Mouse (Mus musculus) layer of hippocampus, adult 9-11 months (tissue): ENCODE measurements around the gene Myo3b.
A peak's percentile ranks its signal among the peaks of the same experiment; 100 is the strongest.

Source experiments
- DNase-seq: peaks from one replicate; pipeline ENCODE4 v3.0.0; 2022

Gene Myo3b

DNA sequence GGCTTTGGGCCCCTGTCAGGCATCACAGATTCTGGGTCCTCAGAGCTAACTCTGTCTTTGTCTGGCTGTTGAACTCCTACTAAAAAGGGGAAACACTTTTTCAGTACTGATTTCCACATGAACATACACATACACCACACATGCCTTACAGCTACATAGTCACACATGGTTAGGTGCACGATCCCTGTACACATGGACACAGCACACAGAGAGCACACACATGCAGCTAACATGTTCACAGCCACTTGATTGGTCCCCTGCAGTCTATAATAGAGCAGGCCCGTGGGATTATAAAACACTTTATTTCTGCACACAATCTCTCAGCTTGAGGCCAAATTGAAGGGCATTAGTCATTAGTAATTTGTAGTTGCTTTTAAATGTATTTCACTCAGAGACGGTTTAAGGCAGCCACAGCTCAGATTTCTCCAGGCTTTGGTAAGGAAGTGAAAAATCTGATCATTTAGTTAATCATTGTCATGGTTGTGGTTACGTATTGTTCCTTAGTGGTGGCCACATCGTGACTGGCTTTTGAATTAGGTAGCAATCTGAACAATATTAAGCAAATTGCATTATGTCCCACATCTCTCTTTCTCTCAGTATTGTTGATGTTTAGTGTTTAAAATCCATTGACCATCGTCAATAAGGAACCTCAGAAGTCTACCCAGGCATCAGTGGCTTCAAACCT lies 27.6 kb downstream of the Myo3b start:
- no peak for DNase-seq

GRCm38 (mm10) chr2:70069861-70070260 lies 30.9 kb downstream of the Myo3b start:
- DNase-seq: no peak

DNA sequence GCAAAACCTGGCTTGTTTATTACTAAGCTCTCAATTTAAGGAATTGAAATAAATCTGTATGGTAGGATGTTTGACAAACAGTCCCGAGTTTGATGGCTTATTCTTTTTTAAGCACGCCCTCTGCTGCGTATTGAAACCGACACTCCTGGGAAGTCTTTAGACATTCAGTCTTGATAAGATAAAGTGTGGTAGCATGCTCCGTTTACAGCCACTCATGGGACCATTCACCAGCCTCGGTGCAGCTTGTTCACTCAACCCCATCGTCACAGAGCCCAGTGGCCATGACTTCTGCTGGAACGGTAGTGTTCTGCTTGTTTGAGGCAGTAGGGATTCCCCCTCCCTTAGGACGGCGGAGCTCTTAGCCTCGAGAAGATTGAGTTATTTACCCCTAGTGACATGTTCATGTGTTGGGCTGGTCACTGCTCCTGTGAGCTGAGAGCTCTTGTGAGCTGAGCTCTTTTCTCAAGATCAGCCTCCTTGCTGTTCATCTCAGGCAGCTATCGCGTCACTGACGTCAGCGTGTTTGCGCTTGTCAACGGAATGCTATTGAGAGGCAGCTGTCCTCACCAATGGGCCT lies 44.6 kb downstream of the Myo3b start:
- no peak for DNase-seq

DNA sequence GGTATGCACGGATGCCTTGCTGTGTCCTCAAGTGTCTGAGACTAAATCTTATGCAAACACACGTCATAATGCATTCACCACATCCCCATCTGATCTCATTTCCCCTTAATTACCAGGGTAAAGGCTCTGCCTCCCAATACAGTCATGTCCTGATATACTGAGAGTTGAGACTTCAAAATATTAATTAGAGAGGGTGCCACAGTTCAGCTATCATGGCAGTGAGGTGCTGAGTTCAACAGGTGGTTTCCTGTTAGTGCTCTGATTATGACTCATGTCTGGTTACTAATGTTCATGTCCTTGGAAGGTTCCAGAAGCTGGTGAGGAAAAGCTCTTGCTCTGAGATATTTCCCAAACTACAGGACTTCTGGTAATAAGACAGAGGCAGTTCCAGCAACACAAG lies 52.3 kb downstream of the Myo3b start:
- DNase-seq: no peak

DNA sequence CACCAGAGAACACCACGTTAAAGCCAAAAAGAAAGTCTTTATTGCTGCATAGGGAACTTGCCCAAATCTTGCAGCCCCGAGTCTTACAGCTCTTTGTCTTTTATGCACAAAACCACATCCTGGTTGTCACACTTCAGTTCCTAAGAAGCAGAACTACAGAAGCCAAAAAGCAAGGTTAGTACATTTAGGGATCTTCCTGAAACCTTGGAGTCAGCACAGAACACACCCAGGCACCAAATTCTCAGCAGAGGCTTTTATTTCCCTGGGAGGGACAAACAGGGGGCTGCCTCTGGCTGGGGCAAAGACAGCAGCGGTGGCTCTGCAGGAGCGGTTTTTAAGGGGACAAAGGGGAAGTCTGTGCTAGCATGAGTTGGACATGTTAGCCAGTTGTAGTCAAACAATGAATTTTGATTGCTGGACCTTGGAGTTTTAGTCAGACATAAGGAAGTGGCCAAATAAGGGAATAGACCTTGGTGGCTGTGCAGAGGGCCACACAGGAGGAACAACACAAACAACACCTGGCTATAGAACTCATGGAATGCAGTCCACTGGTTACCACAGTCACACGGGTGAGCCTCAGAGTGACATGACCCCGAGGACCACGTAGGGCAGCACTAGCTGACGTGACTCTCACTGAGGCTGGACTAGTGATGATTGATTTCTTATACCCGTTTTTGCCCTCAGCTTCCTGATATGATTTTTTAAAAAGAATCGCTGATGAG lies 53.0 kb downstream of the Myo3b start:
- DNase-seq: no peak

GRCm38 (mm10) chr2:70092665-70093064 lies 53.7 kb downstream of the Myo3b start:
- DNase-seq: no peak

DNA sequence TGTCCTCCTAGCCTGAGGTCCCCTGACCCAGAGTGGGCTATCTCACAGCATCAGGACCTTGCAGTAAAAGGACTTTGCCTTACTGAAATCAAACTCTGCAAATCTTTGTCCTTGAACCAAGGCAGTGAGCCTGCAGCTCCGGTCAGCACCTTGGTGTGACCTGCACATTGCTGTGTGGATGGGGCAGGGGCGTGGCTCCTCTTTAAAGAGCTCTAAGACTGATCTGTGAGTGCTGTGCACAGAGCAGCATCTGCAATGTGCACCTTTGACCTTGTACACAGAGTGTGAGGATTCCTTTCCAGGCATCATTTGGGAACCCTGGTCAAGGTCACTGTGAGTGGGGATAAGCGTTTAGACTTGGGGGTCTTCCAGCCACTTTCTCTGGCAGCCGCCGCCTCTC lies 55.5 kb downstream of the Myo3b start:
- DNase-seq: no peak

- DNase-seq: peak; percentile 84
Measured at GRCm38 (mm10) chr2:70097229-70098095, 58.5 kb downstream of the Myo3b start.

DNA sequence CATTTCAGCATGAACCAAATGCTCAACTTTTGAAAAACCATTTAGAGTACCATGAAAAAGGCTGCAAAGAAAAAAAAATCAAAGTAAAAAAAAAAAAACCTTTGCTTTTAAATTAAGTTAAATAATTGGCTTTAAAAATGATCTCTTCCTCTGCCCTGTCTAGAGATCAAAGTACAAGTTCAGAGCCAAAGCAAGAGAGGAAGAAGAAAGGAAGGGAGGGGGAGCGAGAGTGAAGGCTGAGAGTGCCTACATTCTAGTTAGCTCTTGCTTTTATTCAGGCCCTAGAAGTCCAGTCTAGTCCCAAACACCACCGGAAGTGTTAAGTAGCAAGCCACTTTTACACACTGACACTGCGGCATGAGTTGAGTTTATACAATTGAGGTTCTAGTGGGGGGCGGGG lies 60.5 kb downstream of the Myo3b start:
- DNase-seq: no peak

- no peak for DNase-seq
Measured at GRCm38 (mm10) chr2:70105286-70106030, 66.5 kb downstream of the Myo3b start.

GRCm38 (mm10) chr2:70109010-70109409 lies 70.1 kb downstream of the Myo3b start:
- no peak for DNase-seq

GRCm38 (mm10) chr2:70113798-70114782 lies 75.2 kb downstream of the Myo3b start:
- DNase-seq: peak; percentile 69

DNA sequence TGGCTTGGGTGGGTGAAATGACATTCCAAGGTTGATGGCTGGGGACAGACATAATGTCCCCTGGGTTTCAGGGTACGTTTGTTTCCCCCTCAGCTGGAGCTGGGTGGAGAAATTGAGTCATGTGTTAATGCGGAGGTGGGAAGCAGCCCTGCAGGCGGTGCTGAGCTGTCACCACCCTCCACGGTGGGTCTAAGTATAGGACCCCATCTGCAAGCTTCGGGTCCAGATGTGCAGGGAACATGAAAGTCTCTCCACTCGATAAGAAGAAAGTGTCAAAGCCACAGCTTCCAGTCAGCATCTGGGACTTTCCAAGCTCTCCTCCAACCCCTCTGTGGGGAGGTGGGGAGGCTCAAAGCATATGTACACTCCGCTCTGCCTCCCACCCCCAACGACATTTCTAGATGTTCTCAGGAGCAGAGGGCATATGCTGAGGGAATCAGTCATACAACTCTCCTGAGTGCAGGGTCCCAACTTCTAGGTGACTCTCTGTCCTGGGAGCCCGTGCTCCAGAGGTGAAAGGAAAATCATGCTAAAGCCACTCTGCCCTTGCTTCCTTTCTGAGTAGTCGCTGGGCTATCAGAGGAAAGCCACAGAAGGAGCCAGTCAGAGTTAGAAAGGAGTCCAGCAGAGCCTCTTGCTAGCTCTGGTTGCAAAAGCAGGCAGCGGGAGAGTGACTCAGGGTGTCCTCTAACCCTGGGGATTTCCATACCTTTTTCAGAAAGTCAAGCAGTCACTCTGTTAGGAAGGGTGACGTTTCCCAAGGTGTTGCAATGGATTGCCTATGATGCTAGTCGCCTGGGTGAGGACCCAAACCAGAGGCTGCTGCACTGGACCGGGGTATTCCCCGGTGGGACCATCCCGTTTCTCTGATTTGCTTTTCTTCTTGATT lies 79.7 kb downstream of the Myo3b start:
- DNase-seq: no peak

- DNase-seq: no peak
Measured at GRCm38 (mm10) chr2:70119265-70119663, 80.3 kb downstream of the Myo3b start.

- DNase-seq: no peak
Measured at GRCm38 (mm10) chr2:70126330-70126729, 87.4 kb downstream of the Myo3b start.

DNA sequence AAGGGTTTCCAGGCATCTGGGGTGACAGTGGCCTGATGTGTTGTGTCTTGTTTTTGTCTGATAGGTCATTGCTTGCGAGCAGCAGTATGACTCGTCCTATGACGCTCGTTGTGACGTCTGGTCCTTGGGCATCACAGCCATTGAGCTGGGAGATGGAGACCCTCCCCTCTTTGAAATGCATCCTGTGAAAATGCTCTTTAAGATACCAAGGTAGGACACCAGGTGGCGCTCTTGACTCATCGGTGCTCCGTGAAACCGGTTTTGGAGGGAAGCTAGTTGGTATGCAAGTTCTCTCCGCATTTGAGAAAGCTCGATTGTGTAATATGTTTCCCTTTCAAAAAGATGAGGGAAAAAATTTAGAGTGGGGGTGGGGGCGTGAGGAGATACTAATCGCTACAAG lies 87.9 kb downstream of the Myo3b start:
- DNase-seq: peak; percentile 81

DNA sequence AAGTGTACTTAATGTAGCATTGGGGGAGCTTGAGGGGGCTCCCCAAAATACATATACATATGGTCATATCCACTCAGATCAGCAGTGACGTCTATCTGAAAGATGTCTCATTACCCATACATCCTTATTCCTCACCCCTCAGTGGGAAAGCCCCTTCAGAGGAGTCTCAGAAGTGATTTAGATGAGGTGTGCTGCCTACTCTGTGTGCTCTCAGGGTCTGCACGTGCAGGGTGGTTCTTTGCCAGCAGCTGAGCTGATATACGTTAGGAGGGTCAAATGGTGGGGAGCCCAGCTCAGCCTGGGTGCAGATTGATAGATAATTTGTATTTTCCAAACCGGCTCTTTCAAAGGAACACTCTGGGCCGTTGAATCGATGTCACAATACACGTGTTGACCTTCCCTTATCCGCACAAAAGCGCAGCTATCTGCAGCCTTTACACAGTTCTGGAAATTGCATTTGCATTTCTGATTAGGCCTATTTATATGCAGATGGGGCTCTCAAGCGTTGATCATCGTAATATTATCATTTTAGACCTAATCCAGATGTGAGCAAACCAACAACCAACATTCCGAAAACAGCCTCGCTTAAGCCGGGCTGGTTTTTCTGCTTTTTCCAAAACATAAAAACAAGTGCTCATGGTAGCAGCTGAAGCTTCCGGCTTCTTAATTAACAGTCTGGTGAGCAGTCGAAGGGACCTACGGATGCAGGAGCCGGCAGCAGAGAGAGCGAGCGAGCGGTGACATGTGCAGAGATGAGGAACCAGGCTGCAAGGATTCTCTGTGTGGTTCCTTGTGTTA lies 88.6 kb downstream of the Myo3b start:
- peak; percentile 58 for DNase-seq

DNA sequence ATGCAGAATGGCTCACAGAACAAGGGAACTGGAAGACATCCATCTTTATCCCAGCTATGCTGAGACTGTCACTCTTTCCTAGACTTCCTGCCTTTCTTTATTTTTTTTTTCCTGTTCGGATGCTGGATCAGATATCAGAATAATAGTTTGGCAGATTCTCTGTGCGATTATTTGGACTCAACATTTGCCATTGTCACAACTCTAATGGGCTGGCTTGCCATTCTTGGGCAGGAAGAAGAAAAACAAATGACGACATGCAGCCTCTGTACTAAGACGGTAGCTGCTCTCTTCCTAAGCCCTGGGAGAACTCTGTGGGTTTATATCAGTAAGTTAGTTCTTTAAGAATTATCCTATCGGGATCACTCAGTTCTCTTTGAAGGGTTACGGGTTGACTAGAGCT lies 89.7 kb downstream of the Myo3b start:
- no peak for DNase-seq

DNA sequence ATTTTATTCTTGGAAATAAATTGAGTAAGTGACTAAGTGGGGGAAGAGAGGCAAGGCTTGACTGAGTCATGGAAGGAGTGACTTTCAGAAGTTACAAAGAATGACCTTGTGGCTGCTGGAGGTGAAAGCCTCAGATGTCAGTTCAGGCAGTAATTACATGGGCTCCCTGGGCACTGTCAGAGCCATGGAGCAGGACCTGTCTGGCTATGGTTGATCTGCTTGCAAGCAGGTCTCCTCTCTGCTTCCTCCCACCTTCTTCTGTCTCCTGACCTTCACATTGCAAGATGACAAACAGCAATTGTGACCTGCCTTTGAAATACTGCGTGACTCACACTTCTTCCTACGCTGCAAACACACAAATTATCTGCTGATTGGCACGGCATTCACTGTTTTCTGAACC lies 90.6 kb downstream of the Myo3b start:
- DNase-seq: no peak
